Mouse (Mus musculus) lung, postnatal 4 days (tissue): Measurements from ENCODE around the gene Brca1.
"Not testable (repeated sequence)": the region's sequence is repeated elsewhere in the genome, so short reads cannot be mapped to it uniquely, and the experiment has no call there.

ENCODE experiments used
- DNase-seq, 2 experiments: peaks; one replicate each; pipeline ENCODE4 v3.0.0; 2021

Gene Brca1

GRCm38 (mm10) chr11:101526686-101527085 is 25.1 kb downstream of the Brca1 start:
- no peak for DNase-seq

- no peak for DNase-seq
Measured at GRCm38 (mm10) chr11:101525936-101526595, 25.7 kb downstream of the Brca1 start.

GRCm38 (mm10) chr11:101525056-101525455 is 26.7 kb downstream of the Brca1 start:
- no peak for DNase-seq

- no peak for DNase-seq
Measured at GRCm38 (mm10) chr11:101524446-101524845, 27.3 kb downstream of the Brca1 start.

- DNase-seq = no peak
Measured at GRCm38 (mm10) chr11:101519364-101519763, 32.4 kb downstream of the Brca1 start.

GRCm38 (mm10) chr11:101518937-101519336 is 32.8 kb downstream of the Brca1 start:
- DNase-seq = no peak

GRCm38 (mm10) chr11:101507090-101507489 is 44.7 kb downstream of the Brca1 start:
- DNase-seq = no peak

- DNase-seq = no peak
Measured at GRCm38 (mm10) chr11:101506269-101506780, 45.4 kb downstream of the Brca1 start.

- DNase-seq = no peak
Measured at GRCm38 (mm10) chr11:101486126-101486525, 65.6 kb downstream of the Brca1 start.

GRCm38 (mm10) chr11:101485509-101486028 is 66.2 kb downstream of the Brca1 start:
- no peak for DNase-seq

- no peak for DNase-seq
Measured at GRCm38 (mm10) chr11:101484814-101485213, 66.9 kb downstream of the Brca1 start.

GRCm38 (mm10) chr11:101484245-101484644 is 67.5 kb downstream of the Brca1 start:
- no peak for DNase-seq

GRCm38 (mm10) chr11:101483804-101484203 is 68.0 kb downstream of the Brca1 start:
- no peak for DNase-seq

- DNase-seq = no peak
Measured at GRCm38 (mm10) chr11:101480912-101481311, 70.8 kb downstream of the Brca1 start.

GRCm38 (mm10) chr11:101479171-101479635 is 72.6 kb downstream of the Brca1 start:
- DNase-seq = peak; percentile 19 to 25

GRCm38 (mm10) chr11:101477552-101478211 is 74.1 kb downstream of the Brca1 start:
- no peak for DNase-seq

GRCm38 (mm10) chr11:101477194-101477551 is 74.6 kb downstream of the Brca1 start:
- DNase-seq = no peak

GRCm38 (mm10) chr11:101476361-101476760 is 75.4 kb downstream of the Brca1 start:
- DNase-seq = not testable (repeated sequence)

- no peak for DNase-seq
Measured at GRCm38 (mm10) chr11:101474298-101474697, 77.5 kb downstream of the Brca1 start.

GRCm38 (mm10) chr11:101473686-101474085 is 78.1 kb downstream of the Brca1 start:
- not testable (repeated sequence) for DNase-seq

GRCm38 (mm10) chr11:101472336-101472735 is 79.4 kb downstream of the Brca1 start:
- DNase-seq = no peak

GRCm38 (mm10) chr11:101471926-101472325 is 79.8 kb downstream of the Brca1 start:
- no peak for DNase-seq

- DNase-seq = no peak
Measured at GRCm38 (mm10) chr11:101470206-101470605, 81.5 kb downstream of the Brca1 start.

GRCm38 (mm10) chr11:101469155-101469554 is 82.6 kb downstream of the Brca1 start:
- no peak for DNase-seq
